Mouse (Mus musculus): ENCODE data around the gene Hsd3b7. TPM values are rescaled to one million over a fixed set of nuclear protein-coding genes. Genes with fewer than 3 reads are reported as not detected.

The Hsd3b7 gene
- polyA plus RNA-seq, 1 experiment from 2014 or later = 37.3 TPM

- 0 out of 2 replicates have a peak, but pooled peaks cover 4% of the 10 kb centered on the region for H3K4me1 ChIP-seq (replicated peaks; ENCODE audit: control insufficient read depth, insufficient read depth, low read length)
- H3K9ac ChIP-seq (ENCODE audit: low read depth, low read length) = peak overlapping the region; percentile 96
- H3K27me3 ChIP-seq (replicated peaks; ENCODE audit: control insufficient read depth, insufficient read depth, low read length) = no peaks in the 10 kb centered on the region
- 79% methylated on average over 4 of the region's 4 CpGs for WGBS
- no peak for TF ChIP-seq CTCF (IDR thresholded peaks at IDR 0.05; ENCODE audit: low read depth)
- ATAC-seq = no peak
- H3K4me3 ChIP-seq (ENCODE audit: low read depth, low read length) = peak overlapping the region; percentile 85
- peak overlapping the region; percentile 85 for H3K4me2 ChIP-seq (replicated peaks; ENCODE audit: low read depth)
- H3K36me3 ChIP-seq (ENCODE audit: control insufficient read depth, insufficient read depth) = peaks cover 25% of the 10 kb centered on the region
- no peak overlapping the region for H3K27ac ChIP-seq (ENCODE audit: low read depth, low read length)
- H3K9me3 ChIP-seq (ENCODE audit: control insufficient read depth) = no peaks in the 10 kb centered on the region
These were observed 22.1 kb upstream of the Hsd3b7 start for GRCm38 (mm10) chr7:127778350-127778749.

GRCm38 (mm10) chr7:127785308-127785707 is 15.1 kb upstream of the Hsd3b7 start, which contains the start of gene Gm49388:
TSS of gene Gm49388 (plus strand) at chr7:127785608.
- no peaks in the 10 kb centered on the region for H3K27me3 ChIP-seq (replicated peaks; ENCODE audit: control insufficient read depth, insufficient read depth, low read length)
- H3K4me3 ChIP-seq (ENCODE audit: low read depth, low read length) = no peak within 1 kb of the TSS
- 95% methylated on average over 7 of the region's 7 CpGs for WGBS
- no peak within 1 kb of the TSS for H3K27ac ChIP-seq (ENCODE audit: low read depth, low read length)
- no peak within 1 kb of the TSS for H3K4me2 ChIP-seq (replicated peaks; ENCODE audit: low read depth)
- no peaks in the 10 kb centered on the region for H3K9me3 ChIP-seq (ENCODE audit: control insufficient read depth)
- no peak for ATAC-seq
- H3K9ac ChIP-seq (ENCODE audit: low read depth, low read length) = no peak within 1 kb of the TSS
- peaks cover 86% of the 10 kb centered on the region for H3K36me3 ChIP-seq (ENCODE audit: control insufficient read depth, insufficient read depth)
- no peak for TF ChIP-seq CTCF (IDR thresholded peaks at IDR 0.05; ENCODE audit: low read depth)
- no peaks in the 10 kb centered on the region for H3K4me1 ChIP-seq (replicated peaks; ENCODE audit: control insufficient read depth, insufficient read depth, low read length)

GRCm38 (mm10) chr7:127797076-127797845 is 3.1 kb upstream of the Hsd3b7 start:
- Histone ChIP-seq H3K27me3 (replicated peaks; ENCODE audit: control insufficient read depth, insufficient read depth, low read length) (no peaks in the 10 kb centered on the region), H3K9ac (ENCODE audit: low read depth, low read length) (no peak overlapping the region), H3K4me3 (ENCODE audit: low read depth, low read length) (no peak overlapping the region), H3K36me3 (ENCODE audit: control insufficient read depth, insufficient read depth) (peaks cover 73% of the 10 kb centered on the region), H3K27ac (ENCODE audit: low read depth, low read length) (0 out of 2 replicates have a peak overlapping the region, but pooled peaks have one; percentile 7), H3K9me3 (ENCODE audit: control insufficient read depth) (no peaks in the 10 kb centered on the region), H3K4me1 (replicated peaks; ENCODE audit: control insufficient read depth, insufficient read depth, low read length) (no peaks in the 10 kb centered on the region), H3K4me2 (replicated peaks; ENCODE audit: low read depth) (no peak overlapping the region)
- ATAC-seq = no peak
- no peak for TF ChIP-seq CTCF (IDR thresholded peaks at IDR 0.05; ENCODE audit: low read depth)
- WGBS = 85% methylated on average over 23 of the region's 23 CpGs

GRCm38 (mm10) chr7:127798591-127798990 is 1.8 kb upstream of the Hsd3b7 start:
- no peak overlapping the region for H3K4me3 ChIP-seq (ENCODE audit: low read depth, low read length)
- no peak overlapping the region for H3K9ac ChIP-seq (ENCODE audit: low read depth, low read length)
- H3K9me3 ChIP-seq (ENCODE audit: control insufficient read depth) = no peaks in the 10 kb centered on the region
- no peak overlapping the region for H3K4me2 ChIP-seq (replicated peaks; ENCODE audit: low read depth)
- H3K27ac ChIP-seq (ENCODE audit: low read depth, low read length) = no peak overlapping the region; the same call in 1 of the 2 replicates
- H3K27me3 ChIP-seq (replicated peaks; ENCODE audit: control insufficient read depth, insufficient read depth, low read length) = no peaks in the 10 kb centered on the region
- no peak for TF ChIP-seq CTCF (IDR thresholded peaks at IDR 0.05; ENCODE audit: low read depth)
- 89% methylated on average over 4 of the region's 4 CpGs for WGBS
- peaks cover 70% of the 10 kb centered on the region for H3K36me3 ChIP-seq (ENCODE audit: control insufficient read depth, insufficient read depth)
- H3K4me1 ChIP-seq (replicated peaks; ENCODE audit: control insufficient read depth, insufficient read depth, low read length) = no peaks in the 10 kb centered on the region
- ATAC-seq = no peak

DNA sequence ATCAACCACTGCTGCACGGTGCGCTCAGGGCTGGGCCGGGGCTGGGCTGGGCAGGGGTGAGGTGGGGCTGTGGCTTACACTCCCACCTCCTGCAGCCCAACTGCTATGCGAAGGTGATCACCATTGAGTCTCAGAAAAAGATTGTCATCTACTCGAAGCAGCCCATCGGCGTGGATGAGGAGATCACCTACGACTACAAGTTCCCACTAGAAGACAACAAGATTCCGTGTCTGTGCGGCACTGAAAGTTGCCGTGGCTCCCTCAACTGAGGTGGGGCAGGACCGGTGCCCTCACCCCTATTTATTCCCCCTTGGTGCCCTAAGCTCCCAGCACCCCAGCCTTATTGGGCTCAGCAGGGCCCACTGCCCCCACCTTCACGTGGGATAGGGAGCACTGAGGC is 1.2 kb upstream of the Hsd3b7 start:
- 86% methylated on average over 13 of the region's 13 CpGs for WGBS
- H3K36me3 ChIP-seq (ENCODE audit: control insufficient read depth, insufficient read depth) = peaks cover 67% of the 10 kb centered on the region
- TF ChIP-seq CTCF (IDR thresholded peaks at IDR 0.05; ENCODE audit: low read depth) = no peak

DNA sequence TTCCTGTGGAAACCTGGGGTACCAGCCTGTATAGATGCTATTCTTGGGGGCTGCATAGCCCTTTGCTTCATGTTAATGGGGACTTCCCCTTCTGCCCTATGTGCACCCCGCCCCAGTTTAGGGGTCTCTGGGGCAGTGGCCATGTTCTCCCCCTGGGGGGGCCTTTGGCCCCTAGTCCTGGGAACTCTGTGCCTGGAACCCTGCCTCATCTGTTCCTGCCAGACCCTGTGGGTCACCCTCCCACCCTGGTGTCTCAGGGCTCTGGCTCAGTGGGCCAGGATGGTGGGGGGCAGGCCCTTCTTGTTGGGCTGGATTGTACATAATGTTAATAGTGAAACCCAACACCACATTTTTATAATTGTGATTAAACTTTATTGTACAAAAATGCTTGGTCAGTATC is 666 bp upstream of the Hsd3b7 start:
- H3K27ac ChIP-seq (ENCODE audit: low read depth, low read length) = no peak overlapping the region
- WGBS = 86% methylated on average over 1 of the region's 1 CpGs
- H3K4me3 ChIP-seq (ENCODE audit: low read depth, low read length) = no peak overlapping the region
- H3K4me1 ChIP-seq (replicated peaks; ENCODE audit: control insufficient read depth, insufficient read depth, low read length) = 0 out of 2 replicates have a peak, but pooled peaks cover 3% of the 10 kb centered on the region
- H3K9ac ChIP-seq (ENCODE audit: low read depth, low read length) = no peak overlapping the region
- no peak for ATAC-seq
- peaks cover 65% of the 10 kb centered on the region for H3K36me3 ChIP-seq (ENCODE audit: control insufficient read depth, insufficient read depth)
- no peak for TF ChIP-seq CTCF (IDR thresholded peaks at IDR 0.05; ENCODE audit: low read depth)
- H3K9me3 ChIP-seq (ENCODE audit: control insufficient read depth) = no peaks in the 10 kb centered on the region
- no peak overlapping the region for H3K4me2 ChIP-seq (replicated peaks; ENCODE audit: low read depth)
- no peaks in the 10 kb centered on the region for H3K27me3 ChIP-seq (replicated peaks; ENCODE audit: control insufficient read depth, insufficient read depth, low read length)

More for the DNA sequence above, 1.2 kb upstream of the Hsd3b7 start:
- no peaks in the 10 kb centered on the region for H3K27me3 ChIP-seq (replicated peaks; ENCODE audit: control insufficient read depth, insufficient read depth, low read length)
- no peak overlapping the region for H3K4me3 ChIP-seq (ENCODE audit: low read depth, low read length)
- H3K4me2 ChIP-seq (replicated peaks; ENCODE audit: low read depth) = no peak overlapping the region
- ATAC-seq = no peak
- no peaks in the 10 kb centered on the region for H3K4me1 ChIP-seq (replicated peaks; ENCODE audit: control insufficient read depth, insufficient read depth, low read length)
- H3K9ac ChIP-seq (ENCODE audit: low read depth, low read length) = no peak overlapping the region
- no peaks in the 10 kb centered on the region for H3K9me3 ChIP-seq (ENCODE audit: control insufficient read depth)
- H3K27ac ChIP-seq (ENCODE audit: low read depth, low read length) = no peak overlapping the region

All from intestine, postnatal 0 days (tissue).